Mouse (Mus musculus) left cerebral cortex, postnatal 25 days (tissue): ENCODE results near the gene Tacc2. TPM values are rescaled to one million over a fixed set of nuclear protein-coding genes. Genes with fewer than 3 reads are reported as not detected.
A peak's percentile ranks its signal among the peaks of the same experiment; 100 is the strongest.

Experiments used
- DNase-seq, 2 experiments: peaks; one replicate each; pipeline ENCODE4 v3.0.0; 2022; ENCODE audit warnings: low spot score in 2 of 2, mixed read lengths in 1 of 2
- intact Hi-C: fragments of 180-260 bp; cut with DNase I; formaldehyde crosslinking; loops from one replicate; pipeline ENCODE4 v1.15.1; 2025
- total RNA-seq, 2 experiments: library from RNA; stranded (reverse); gene quantifications; 2 replicates each; pipeline ENCODE4 v1.2.3; 2021

The Tacc2 gene
- total RNA-seq, 2 experiments from 2014 or later: 62.2 to 62.7 TPM

- DNase-seq: no peak
- intact Hi-C loops: no loop called here
These were observed 166.2 kb downstream of the Tacc2 start for GRCm38 (mm10) chr7:130743239-130744025.

GRCm38 (mm10) chr7:130749165-130749564 lies 171.9 kb downstream of the Tacc2 start:
- no peak for DNase-seq

GRCm38 (mm10) chr7:130750752-130751490 lies 173.7 kb downstream of the Tacc2 start:
- peak in 1 of 2 experiments; percentile 37 for DNase-seq
- intact Hi-C loops: no loop called here

More at GRCm38 (mm10) chr7:130749165-130749564, 171.9 kb downstream of the Tacc2 start:
- intact Hi-C loops: no loop called here

- intact Hi-C loops: no loop called here
- DNase-seq: no peak
These were observed 174.4 kb downstream of the Tacc2 start for GRCm38 (mm10) chr7:130751678-130752077.

GRCm38 (mm10) chr7:130754790-130755189 lies 177.6 kb downstream of the Tacc2 start:
- peak in 1 of 2 experiments; percentile 38 for DNase-seq

GRCm38 (mm10) chr7:130756343-130756835 lies 179.2 kb downstream of the Tacc2 start:
- DNase-seq: no peak
- intact Hi-C loops: loop anchor here (5.0 kb wide), 1 partner anchor 64 kb away; no protein-coding TSS in a partner anchor

More at GRCm38 (mm10) chr7:130754790-130755189, 177.6 kb downstream of the Tacc2 start:
- intact Hi-C loops: loop anchor here (2.0 to 5.0 kb wide), 2 partner anchors 62 to 82 kb away; no protein-coding TSS in a partner anchor

- DNase-seq: no peak
- intact Hi-C loops: loop anchor here (5.0 kb wide), 1 partner anchor 65 kb away; no protein-coding TSS in a partner anchor
These were observed 180.2 kb downstream of the Tacc2 start for GRCm38 (mm10) chr7:130757326-130757865.

GRCm38 (mm10) chr7:130762071-130762897 lies 185.0 kb downstream of the Tacc2 start:
- intact Hi-C loops: loop anchor here (2.0 to 5.0 kb wide), 3 partner anchors 87 to 230 kb away; no protein-coding TSS in a partner anchor
- peak; percentile 73 to 87 for DNase-seq

- intact Hi-C loops: loop anchor here (5.0 kb wide), 2 partner anchors 217 to 232 kb away; no protein-coding TSS in a partner anchor
- DNase-seq: no peak
These were observed 186.9 kb downstream of the Tacc2 start for GRCm38 (mm10) chr7:130764160-130764559.

- intact Hi-C loops: no loop called here
- peak in 1 of 2 experiments; percentile 48 for DNase-seq
These were observed 189.4 kb downstream of the Tacc2 start for GRCm38 (mm10) chr7:130766411-130767170.

GRCm38 (mm10) chr7:130768151-130768550 lies 190.9 kb downstream of the Tacc2 start:
- intact Hi-C loops: no loop called here
- no peak for DNase-seq

- intact Hi-C loops: loop anchor here (2.0 to 10.0 kb wide), 3 partner anchors 57 to 284 kb away; no protein-coding TSS in a partner anchor
- DNase-seq: peak; percentile 78 to 90
These were observed 193.5 kb downstream of the Tacc2 start for GRCm38 (mm10) chr7:130770707-130771106.

- intact Hi-C loops: loop anchor here (5.0 to 10.0 kb wide), 2 partner anchors 54 to 282 kb away; no protein-coding TSS in a partner anchor
- no peak for DNase-seq
These were observed 196.1 kb downstream of the Tacc2 start for GRCm38 (mm10) chr7:130773171-130773830.

- DNase-seq: no peak
- intact Hi-C loops: loop anchor here (5.0 to 10.0 kb wide), 2 partner anchors 53 to 281 kb away; no protein-coding TSS in a partner anchor
These were observed 196.8 kb downstream of the Tacc2 start, which contains the start of gene Btbd16 for GRCm38 (mm10) chr7:130773914-130774630. Btbd16 (plus strand) TSS chr7:130774069.

- intact Hi-C loops: no loop called here
- DNase-seq: no peak
These were observed 203.7 kb downstream of the Tacc2 start for GRCm38 (mm10) chr7:130780866-130781419.

- intact Hi-C loops: no loop called here
- DNase-seq: no peak
These were observed 205.3 kb downstream of the Tacc2 start for GRCm38 (mm10) chr7:130782501-130783050.
